Mouse (Mus musculus) heart, adult 2 months (tissue): ENCODE results near the gene Cenpk.

Experiments
- CTCF ChIP-seq: fragments of 200-600 bp; IDR thresholded peaks from 2 replicates; pipeline ENCODE4 v1.8.1; 2022; ENCODE audit warnings: antibody characterized with exemption, mild to moderate bottlenecking, moderate library complexity
- POLR2A ChIP-seq: fragments of 200-500 bp; IDR thresholded peaks from 2 replicates; pipeline ENCODE4 v1.6.1; 2011; ENCODE audit warnings: mild to moderate bottlenecking, low read depth, low read length, control low read depth; ENCODE audit not compliant: insufficient read depth

GRCm38 (mm10) chr13:104204313-104204712 is 24.1 kb upstream of the Cenpk start:
- TF ChIP-seq POLR2A (no peak), CTCF (peak; percentile 46)
